Mouse (Mus musculus): ENCODE results near the gene Gm45837.

GRCm38 (mm10) chr7:101458278-101458781 is 47.6 kb downstream of the Gm45837 start:
- no peak for TF ChIP-seq POLR2AphosphoS2 (IDR thresholded peaks at IDR 0.05; ENCODE audit: insufficient read length, low read depth)
- TF ChIP-seq POLR2A (IDR thresholded peaks at IDR 0.05; ENCODE audit: insufficient read length, low read depth): no peak
